Mouse (Mus musculus) left cerebral cortex, postnatal 14 days (tissue): ENCODE data around the gene Lamtor3. TPM values are rescaled to one million over a fixed set of nuclear protein-coding genes. Genes with fewer than 3 reads are reported as not detected.
"Not testable (repeated sequence)": the region's sequence is repeated elsewhere in the genome, so short reads cannot be mapped to it uniquely, and the experiment has no call there.

Source experiments
- DNase-seq, 2 experiments: peaks; one replicate each; pipeline ENCODE4 v3.0.0; 2021 to 2022; ENCODE audit warnings: low spot score in 2 of 2, mixed read lengths in 1 of 2
- intact Hi-C: fragments of 180-260 bp; cut with DNase I; formaldehyde crosslinking; loops from one replicate; pipeline ENCODE4 v1.15.1; 2025
- total RNA-seq, 2 experiments: library from RNA; stranded (reverse); gene quantifications; 2 replicates each; pipeline ENCODE4 v1.2.3; 2021

Lamtor3 gene
- total RNA-seq, 2 experiments from 2014 or later, result 67.3 to 79.5 TPM

DNA sequence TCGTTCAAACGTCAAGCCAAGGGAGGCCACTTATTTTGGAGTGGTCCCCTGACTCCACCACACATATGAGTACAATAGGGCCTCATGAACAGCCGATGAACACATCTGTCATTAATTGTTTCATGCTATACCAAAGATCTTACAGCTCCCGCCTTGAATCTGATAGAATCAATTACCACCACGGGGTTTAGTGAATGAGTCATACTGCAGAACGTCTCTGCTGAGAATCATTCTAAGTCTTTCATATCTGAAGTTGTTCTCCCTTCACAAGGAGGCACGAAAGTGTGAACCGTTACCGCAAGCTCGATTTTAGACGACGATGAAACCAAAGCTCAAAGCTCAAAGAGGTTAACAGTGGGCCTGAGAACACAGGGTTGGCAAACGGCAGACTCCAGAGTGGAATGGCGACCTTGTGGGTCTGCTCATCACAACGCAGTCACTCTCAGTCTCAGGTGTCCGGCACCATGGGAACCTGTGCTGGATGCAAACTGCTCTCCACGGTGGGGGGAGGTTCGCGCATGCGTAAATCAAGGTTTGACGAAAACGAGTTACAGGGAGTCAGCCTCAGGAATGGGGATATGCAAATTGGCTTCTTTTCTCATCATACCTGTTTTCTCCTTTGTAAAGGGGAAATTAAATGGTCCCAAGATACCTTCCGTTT lies 36.1 kb downstream of the Lamtor3 start:
- intact Hi-C loops, result no loop called here
- no peak for DNase-seq

GRCm38 (mm10) chr3:137955560-137956081 lies 37.3 kb downstream of the Lamtor3 start:
- intact Hi-C loops, result no loop called here
- no peak for DNase-seq

DNA sequence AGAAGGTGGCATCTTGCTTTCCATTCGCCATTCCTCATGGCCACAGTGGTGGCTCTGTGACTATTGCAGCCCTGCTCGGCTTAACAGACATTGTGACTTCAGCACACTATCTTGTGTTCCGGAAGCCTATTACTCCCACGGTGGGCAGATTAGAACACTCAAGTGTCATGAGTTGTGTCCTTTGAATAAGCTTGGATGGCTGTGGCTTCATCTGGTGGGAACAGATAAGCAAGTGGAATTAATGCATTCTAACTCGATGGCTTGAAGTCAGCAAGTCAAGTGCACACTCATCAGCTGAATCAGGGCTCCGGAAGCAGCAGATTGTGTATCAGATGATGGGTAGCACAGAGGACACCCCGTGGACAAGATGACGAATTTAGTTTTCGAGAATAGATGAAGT lies 39.6 kb downstream of the Lamtor3 start:
- DNase-seq, result no peak
- intact Hi-C loops, result no loop called here

- DNase-seq, result no peak
- intact Hi-C loops, result no loop called here
These were observed 40.0 kb downstream of the Lamtor3 start for GRCm38 (mm10) chr3:137958352-137958751.

DNA sequence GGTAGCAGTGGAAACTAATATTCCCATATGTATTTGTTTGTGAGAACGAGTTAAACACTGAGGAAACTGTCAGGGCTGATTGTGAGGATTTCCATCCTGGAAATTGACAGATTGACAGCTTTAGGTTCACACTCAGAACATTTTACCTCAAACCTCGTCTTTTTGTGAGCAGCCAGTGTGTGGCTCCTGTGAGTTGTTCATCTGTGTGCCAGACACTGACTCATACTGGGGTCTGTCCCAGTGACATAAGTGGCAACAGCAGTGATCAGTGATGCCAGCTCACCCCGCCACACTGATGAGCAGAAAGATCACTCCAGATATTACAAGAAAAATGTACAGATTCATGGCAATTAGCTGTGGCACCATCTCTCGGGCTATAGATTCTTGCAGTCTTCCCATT lies 41.1 kb downstream of the Lamtor3 start:
- no peak for DNase-seq

DNA sequence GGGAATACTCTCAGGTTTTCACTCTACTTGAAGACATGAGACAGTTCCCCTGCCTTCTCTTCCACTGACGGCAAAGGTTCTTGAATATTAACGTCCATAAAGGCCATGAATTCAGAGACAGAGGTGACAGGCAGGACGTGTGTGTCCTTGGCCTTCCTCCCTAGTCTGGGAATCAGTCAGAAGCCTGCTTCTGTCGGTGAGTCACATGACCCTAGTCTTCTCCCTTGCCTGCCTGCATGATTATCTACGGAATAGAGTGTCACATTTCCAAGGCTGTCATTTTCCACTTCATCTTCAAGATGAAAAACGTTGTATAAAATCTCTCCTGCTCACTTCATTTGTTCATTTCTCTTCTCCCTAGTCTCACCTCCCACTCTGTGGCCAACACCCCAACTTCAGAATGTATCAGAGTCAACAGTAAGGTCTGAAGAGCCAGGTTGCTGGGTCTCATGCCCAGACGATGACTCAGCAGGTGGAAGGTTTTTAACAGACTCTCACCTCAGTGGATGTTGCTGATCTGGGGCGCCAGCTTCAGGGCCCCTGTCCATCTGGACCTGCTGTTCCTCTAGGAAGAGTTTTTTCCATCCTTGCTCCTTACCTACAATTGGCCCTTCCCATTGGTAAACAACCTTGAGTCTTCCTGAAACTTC lies 43.6 kb downstream of the Lamtor3 start:
- intact Hi-C loops, result no loop called here
- no peak for DNase-seq

More for the DNA sequence above, 41.1 kb downstream of the Lamtor3 start:
- intact Hi-C loops, result no loop called here

DNA sequence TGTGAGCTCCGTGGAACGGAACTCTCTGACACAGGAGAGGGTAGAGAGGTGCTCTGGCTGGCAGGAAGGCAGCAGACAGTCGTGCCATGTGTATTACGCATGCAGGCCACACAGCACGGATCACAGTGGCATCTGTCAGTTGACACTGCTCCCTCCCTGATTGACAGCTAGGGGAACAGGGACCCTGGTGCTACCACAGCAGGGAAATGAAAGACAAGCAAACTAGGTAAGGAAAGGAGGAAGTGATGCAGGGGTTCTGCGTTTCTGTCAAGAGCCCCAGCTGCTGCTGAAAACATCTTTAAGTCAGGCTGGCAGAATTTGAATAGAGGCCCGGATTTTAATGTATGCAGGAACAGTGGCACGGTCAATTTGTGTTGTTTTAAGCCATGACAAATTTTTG lies 45.2 kb downstream of the Lamtor3 start:
- intact Hi-C loops, result no loop called here

DNA sequence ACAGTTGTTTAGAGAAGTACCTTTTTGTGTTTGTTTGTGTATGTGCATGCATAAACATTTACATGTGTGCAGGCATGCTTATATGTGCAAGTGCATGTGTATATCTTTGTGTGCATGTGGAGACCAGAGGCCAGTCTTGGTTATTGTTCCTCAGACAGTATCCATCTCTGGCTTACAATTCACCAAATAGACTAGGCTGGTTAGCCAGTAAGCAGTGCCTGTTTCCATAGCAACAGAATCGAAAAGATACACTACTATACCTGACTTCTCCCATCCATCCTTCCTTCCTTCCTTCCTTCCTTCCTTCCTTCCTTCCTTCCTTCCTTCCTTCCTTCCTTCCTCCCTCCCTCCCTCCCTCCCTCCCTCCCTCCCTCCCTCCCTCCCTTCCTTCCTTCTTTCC lies 45.7 kb downstream of the Lamtor3 start:
- DNase-seq, intact Hi-C loops: not testable (repeated sequence)

More for the DNA sequence above, 45.2 kb downstream of the Lamtor3 start:
- no peak for DNase-seq

DNA sequence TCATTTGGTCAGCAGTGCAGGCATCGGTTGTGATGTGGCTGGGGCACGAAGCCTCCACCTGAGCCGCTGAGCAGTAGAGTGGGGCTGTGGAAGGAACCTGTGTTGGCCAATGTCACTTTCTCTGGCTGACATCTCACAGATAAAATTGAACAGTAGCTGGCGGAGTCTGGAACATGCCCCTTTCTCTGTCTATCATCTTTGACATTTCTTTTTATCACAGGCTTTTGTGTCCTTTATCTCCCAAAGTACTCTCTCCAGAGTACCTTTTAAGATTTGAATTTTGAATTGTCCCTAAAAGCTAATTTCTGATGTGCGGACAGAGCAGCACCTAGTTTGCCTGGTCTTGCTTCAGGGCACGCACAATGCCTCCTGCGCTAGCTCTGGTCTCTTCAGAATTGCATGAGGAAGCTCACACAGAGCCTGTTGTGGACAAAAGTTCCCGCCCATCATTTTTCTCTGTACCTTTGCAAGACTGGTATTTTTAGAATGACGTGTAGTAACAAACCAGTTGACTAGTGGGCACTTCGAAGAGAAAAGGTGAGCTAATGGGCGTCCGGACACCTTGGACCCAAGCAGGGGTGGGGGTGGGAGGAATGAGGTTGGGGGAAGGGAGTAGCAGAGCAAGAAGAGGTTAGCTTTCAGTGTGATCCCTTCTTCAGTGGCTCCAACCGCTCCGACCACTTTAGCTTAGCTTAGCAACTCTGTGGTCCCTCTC lies 50.0 kb downstream of the Lamtor3 start:
- no peak for DNase-seq
- intact Hi-C loops, result no loop called here

DNA sequence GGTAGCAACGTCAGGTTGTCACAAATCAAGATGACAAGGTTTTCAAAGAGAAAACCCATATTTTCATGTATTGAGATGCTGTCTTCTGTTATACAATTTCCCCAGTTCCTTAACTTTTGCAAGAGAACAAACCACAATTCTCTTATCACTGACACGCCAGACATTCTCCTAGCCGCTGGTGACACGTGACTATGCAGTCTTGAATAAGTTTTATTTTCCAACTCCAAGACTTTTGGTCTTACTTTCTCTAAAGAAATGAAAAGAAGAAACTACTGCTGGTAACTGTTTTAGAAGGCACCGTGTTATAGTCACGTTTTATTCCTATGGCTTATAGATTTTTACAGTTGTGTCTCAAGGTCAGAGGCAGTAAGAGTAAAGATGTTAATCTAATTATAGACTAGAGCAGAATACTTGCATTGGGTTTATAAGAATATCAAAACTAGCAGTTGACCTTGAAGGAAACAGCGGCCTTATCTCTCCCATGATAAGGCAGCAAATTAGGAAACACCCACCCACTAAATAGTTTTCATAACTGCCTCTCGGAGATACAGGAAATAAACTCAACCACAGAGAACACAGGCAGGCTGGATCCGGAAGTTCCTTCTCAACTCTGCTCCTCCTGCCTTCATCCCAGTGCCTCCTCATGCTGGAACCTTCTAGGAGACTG lies 50.6 kb downstream of the Lamtor3 start:
- DNase-seq, result no peak
- intact Hi-C loops, result no loop called here

GRCm38 (mm10) chr3:137969951-137970350 lies 51.6 kb downstream of the Lamtor3 start:
- no peak for DNase-seq
- intact Hi-C loops, result no loop called here

DNA sequence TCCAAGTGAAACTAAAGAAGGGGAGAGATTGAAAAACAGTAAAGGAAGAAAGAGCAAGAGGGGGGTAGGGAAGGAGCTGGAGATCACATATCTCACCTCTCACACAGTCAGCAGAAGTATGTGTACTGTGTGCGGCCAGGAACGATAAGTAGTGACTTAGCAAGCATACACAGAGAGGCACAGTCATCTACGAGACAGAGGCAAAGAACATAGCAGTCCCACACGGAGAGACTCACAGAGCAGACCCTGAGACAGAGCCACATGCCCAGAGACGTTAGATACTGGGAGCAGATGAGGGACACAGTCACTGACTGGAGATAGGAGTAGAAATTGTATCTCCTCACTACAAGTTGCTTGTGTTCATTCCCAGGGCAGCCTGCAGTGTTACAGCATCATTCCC lies 53.9 kb downstream of the Lamtor3 start:
- intact Hi-C loops, result no loop called here
- no peak for DNase-seq

GRCm38 (mm10) chr3:137972989-137973388 lies 54.7 kb downstream of the Lamtor3 start:
- intact Hi-C loops, result no loop called here
- no peak for DNase-seq

- no peak for DNase-seq
- intact Hi-C loops, result no loop called here
These were observed 56.0 kb downstream of the Lamtor3 start for GRCm38 (mm10) chr3:137974306-137974705.

DNA sequence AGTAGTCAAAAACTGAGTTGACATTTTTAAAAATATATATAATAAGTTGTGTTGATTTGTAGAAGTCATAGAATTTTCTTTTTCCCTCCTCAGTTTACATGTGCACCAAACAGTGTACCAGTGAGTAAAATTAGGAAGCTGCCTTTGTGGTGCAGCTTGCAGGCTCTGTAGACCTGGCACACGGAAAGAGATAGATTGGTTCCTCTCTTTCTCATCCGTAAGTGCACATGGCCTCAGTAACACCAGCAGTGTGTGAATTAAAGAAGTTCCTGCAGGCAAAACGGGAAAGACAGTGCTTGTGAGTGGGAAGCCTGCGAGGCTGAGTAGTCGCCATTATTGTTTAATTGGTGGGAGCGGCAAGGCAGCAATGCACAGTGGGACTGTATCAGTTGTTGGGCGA lies 57.1 kb downstream of the Lamtor3 start:
- DNase-seq, result no peak
- intact Hi-C loops, result no loop called here

DNA sequence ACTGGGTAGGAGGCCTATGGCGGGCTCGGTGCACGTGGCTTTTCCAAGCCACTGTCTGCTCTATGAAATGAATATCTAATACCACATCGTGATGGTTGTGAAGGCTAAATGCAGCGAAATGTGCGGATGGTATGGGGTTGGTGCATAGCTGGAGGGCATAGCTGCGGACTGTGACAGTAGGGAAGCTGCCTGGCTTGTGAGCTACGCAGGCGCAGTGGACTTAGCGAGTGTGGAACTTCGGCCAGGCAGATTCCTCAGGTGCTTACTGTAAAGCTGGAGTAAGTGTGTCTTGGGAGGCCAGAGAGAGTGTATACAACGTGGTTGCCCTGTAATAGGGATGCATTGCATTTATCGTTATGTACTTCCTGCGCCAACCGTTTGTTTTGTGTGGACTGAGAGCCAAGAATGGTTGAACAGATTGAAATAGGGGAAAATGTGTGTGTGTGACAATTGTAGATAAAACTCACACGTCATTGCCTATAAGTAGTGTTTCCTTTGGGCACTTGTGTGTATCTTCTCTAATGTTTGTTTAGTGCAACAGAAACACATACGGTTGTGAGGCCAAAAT lies 57.6 kb downstream of the Lamtor3 start:
- intact Hi-C loops, result no loop called here
- no peak for DNase-seq

DNA sequence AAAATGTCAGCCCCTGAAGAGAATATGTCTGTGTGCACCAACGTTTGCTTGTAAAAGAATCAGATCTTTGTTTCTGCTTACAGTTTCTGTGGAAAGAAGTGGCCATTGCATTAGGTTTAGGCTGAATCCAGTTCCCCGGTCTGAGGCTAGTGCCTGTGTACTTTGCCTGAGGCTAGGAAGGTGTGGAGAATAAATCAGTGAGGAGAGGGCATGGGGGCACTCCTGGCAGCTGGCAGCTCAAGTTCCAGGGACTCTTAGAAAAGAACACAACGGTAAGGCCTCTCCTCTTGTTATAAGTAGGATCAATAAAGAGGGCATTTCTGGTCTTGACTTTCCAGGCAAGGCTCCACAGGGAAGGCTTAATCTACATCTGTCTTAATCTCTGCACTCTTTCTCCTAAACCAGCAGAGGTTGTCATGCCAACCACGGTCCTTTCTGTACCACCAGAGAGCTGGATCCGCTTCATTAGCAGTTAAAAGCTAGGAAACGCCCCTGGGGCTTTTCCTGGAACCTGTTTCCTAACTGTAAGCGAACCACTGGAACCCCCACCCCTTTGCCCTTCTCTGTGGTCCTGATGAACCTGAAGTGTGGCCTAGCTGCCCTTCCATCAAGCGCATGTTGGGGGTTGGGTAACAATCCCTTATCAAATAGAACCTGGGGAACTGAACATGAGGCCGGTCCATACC lies 58.8 kb downstream of the Lamtor3 start:
- intact Hi-C loops, result no loop called here
- DNase-seq, result no peak

DNA sequence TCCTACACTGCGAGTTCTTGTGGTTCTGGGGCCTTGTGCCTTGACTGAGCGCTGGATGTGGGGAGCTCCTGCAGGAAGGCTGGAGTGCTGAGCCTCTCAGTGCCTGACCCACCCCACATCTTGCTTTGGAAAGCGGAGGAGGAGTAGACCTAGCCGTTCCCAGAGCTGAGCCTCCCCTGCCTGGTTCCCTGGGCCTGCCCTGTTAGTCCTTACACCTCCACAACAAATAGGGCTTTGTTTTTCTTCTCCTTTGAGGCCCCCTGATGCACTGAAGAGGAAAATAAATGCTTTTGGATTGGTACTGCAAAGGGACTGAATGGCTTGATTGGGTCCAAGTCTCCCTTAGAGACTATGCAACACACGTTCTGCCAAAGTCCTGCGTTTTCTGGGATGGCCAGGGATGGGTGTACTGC lies 59.3 kb downstream of the Lamtor3 start:
- intact Hi-C loops, result no loop called here
- DNase-seq, result no peak

DNA sequence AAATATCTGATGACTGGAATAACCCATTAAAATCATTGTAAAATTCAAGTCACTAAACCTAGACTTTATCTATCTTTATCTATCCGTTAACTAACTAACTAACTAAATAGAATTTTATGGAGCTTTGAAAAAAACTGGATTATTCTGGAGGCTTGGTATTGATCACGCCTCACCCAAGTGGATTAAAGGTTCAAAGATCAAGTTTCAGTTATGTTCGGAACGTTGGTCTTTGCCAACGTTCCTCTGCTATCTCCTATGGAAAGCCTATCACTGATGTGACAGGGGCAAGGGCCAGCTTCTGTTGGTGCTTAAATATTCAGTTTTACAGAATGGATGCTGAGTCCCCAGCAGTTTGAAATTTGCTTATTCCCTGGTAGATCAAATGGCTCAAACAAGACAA lies 59.9 kb downstream of the Lamtor3 start:
- intact Hi-C loops, result no loop called here
- DNase-seq, result no peak
